Mouse (Mus musculus): ENCODE data around the gene Carmil3.

Gene Carmil3

DNA sequence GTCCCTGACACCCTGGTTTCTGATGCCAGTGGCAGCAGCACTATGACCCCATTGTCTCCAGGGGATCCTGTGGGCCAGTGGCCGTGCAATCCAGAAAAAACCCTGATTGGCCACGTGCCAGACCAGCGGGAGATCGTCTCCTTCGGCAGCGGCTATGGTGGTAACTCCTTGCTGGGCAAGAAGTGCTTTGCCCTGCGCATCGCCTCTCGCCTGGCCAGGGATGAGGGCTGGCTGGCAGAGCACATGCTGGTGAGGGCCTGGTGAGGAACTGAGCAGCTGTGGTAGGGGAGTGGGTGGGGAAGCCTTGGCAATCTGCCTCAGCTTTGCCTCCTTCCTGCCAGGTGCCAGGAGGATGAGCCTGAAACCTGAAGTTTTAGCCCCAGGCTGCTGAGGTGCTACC lies 53.9 kb downstream of the Carmil3 start:
- peak; percentile 52 for DNase-seq

DNA sequence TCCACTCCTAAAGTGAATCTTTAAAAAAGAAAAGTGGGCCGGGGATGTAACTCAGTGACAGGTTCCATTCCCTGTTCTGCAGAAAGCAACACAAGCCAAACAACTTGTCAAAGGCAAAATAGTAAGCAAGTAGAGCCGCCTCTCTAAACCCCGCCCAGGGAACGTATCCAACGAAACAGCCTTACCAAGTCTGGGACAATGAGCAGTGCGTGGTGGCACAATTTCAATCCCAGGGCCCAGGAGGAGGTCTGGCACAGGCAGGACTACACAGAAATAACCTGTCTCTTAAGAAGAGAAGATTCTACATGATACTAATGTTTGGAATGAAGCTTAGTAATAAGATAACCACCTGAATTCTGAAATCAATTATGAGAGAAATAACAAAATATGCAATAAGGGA lies 59.7 kb downstream of the Carmil3 start:
- no peak for DNase-seq

DNA sequence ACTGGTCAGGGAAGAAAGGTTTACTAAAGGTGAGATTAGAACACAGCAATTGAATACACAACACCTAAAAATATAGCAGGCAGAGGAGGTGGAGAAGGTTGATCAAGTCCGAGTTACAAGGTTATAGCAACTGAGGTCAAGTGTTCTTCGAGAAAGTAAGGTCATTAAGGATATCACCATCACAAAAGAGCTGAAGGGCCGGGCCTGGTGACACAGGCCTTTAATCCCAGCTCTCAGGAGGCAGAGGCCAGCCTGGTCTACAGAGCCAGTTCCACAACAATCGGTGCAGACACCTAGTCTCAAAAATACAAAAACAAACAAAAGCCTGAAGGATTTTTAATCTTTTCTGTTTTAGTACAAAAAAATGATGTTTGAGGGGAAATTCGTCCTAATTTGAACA lies 60.9 kb downstream of the Carmil3 start:
- DNase-seq: no peak

DNA sequence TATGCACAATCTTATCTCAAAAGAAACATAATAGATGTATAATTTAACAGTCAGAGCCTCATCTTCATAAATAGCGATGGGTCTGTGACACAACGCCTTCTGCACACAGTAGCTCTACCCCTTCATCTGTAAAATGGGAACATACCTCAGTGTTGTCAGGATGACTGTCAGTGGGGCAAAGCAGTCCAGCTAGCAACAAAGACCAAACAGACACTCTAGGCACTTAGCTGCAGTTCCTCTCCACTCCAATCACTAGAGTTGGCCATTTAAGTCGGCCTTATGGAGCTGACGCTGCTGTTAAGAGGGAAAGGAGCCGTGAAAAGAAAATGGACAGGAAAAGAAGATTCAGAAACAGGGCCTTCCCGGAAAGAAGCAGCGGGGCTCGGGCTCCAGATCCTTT lies 61.3 kb downstream of the Carmil3 start:
- DNase-seq: no peak

DNA sequence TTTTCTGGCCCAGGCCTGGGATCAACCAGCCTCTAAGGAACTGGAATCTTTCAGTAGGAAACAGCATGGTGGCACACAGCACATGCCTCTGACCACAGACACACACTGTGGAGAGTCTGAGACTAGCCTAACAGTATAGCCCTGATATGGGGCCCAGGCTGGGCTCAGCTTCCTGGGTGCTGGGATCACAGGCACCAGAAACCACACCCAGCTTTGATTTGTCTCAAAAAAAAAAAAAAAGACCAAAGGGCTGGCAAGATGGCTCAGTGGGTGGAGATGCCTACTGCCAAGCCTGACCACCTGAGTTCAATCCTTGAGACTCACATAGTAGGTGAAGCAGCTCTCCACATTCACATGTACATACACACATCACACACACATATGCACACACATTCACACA lies 64.2 kb downstream of the Carmil3 start:
- DNase-seq: no peak

DNA sequence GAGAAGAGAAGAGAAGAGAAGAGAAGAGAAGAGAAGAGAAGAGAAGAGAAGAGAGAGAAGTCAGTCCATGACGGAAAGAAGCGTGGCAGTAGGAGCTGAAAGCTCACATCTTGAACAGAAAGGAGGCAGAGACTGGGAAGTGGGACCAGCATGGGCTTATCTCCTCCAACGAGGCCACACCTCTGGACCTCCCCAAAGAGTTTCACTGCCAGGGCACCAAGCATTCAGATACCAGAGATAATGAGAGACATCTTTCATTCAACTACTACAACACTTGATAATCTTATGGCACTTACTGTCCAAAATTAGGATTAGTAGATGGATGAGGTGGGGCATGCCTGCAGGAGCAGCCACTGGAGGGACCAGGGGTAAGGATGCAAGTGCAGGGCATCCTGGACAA lies 65.3 kb downstream of the Carmil3 start:
- no peak for DNase-seq

DNA sequence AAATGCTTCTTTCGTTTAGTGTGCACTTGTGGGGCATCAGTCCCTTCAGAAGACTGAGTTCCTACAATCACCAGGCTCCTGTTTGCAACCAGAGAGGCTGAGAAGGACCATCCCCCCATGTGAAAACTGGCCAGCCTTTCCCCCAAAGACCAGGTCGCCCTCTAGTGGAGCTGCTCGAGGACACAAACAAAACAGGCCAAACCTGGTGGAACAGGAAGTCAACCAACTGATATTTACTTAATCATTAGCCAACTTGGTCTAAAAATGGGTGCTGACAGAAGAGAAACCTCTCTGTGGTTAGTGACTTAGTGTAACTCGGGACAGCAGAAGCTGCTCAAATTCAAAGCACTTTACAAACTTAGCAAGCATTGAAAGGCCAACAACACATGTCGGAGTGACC lies 66.6 kb downstream of the Carmil3 start:
- peak; percentile 69 for DNase-seq

DNA sequence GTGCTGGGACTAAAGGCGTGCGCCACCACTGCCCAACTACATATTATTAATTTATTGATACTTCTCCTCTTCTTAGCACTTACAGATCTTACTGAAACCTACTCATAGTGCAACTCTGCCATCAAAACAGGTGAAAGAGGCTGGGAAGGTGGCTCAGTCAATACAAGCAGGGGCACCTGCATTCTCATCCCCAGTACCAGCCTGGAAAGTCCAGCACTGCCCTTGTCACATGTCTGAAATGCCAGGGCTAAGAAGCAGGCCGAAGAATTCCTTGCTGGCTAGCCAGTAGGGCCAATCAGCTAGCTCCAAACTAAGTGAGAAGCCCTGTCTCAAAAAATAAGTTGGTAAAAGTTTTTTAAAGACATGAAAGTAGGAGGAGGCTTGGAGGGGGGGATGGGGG lies 67.1 kb downstream of the Carmil3 start:
- DNase-seq: no peak

All from cerebellum, adult 11-12 months (tissue).